Mouse (Mus musculus) C2C12 (cell line): ENCODE data around the gene Rims4.

ENCODE experiments used
- CEBPB ChIP-seq: IDR thresholded peaks from one replicate; pipeline ENCODE4 v1.6.1; 2011; ENCODE audit warnings: low read depth, mild to moderate bottlenecking, control low read depth, moderate library complexity
- CTCF ChIP-seq: IDR thresholded peaks from one replicate; pipeline ENCODE4 v1.5.1; 2011; ENCODE audit not compliant: control insufficient read depth, insufficient read depth, insufficient read length
- FOSL1 ChIP-seq: IDR thresholded peaks from one replicate; pipeline ENCODE4 v1.8.0; 2011; ENCODE audit warnings: mild to moderate bottlenecking, low read length; ENCODE audit not compliant: poor library complexity, insufficient read depth, severe bottlenecking
- MAX ChIP-seq: IDR thresholded peaks from one replicate; pipeline ENCODE4 v1.6.1; 2011; ENCODE audit warnings: mild to moderate bottlenecking, control low read depth
- MYOD1 ChIP-seq: IDR thresholded peaks from one replicate; pipeline ENCODE4 v1.6.1; 2011; ENCODE audit warnings: low read depth; ENCODE audit not compliant: control insufficient read depth, insufficient read length
- MYOG ChIP-seq: IDR thresholded peaks from one replicate; pipeline ENCODE4 v1.6.1; 2011; ENCODE audit not compliant: control insufficient read depth, insufficient read length; ENCODE audit errors: extremely low read depth
- USF1 ChIP-seq: IDR thresholded peaks from one replicate; pipeline ENCODE4 v1.6.1; 2011; ENCODE audit warnings: low read depth, mild to moderate bottlenecking, control low read depth, moderate library complexity

- TF ChIP-seq CTCF (no peak), MYOG (no peak), USF1 (no peak), MAX (no peak), CEBPB (no peak), MYOD1 (no peak), FOSL1 (no peak)
Measured at GRCm38 (mm10) chr2:163924531-163924930, 6.0 kb upstream of the Rims4 start.
